Mouse (Mus musculus) CH12.LX (cell line): Measurements from ENCODE around the gene Polr3g.

Experiments used
- EP300 ChIP-seq: IDR thresholded peaks from 2 replicates; pipeline ENCODE4 v1.6.1; 2011; ENCODE audit warnings: low read length, improper control_type of control experiment
- POLR2A ChIP-seq: IDR thresholded peaks from 2 replicates; pipeline ENCODE4 v1.6.1; 2011; ENCODE audit warnings: low read depth, mild to moderate bottlenecking, improper control_type of control experiment, low read length

DNA sequence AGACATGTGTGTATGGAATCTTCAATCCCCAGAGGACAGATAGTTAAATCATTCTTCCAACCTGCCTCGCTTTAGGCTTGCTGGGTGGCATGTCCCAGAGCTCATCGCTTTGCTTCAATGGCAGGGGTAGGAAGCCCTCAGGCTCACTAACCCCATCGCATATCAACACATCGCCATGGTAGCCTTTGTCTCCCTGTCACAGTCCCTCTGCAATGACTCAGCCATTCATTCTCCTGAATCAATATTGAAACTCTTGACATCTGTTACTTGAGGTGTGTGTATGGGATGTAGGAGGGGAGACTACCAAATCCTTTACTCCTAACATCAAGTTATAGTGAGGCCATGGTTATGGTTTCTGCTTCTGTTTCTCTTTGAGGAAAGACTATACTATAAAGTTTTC, 71.2 kb downstream of the Polr3g start:
- TF ChIP-seq EP300 (no peak), POLR2A (no peak)
